Mouse (Mus musculus) stomach, postnatal 0 days (tissue): Measurements from ENCODE around the gene Sbf2. TPM values are rescaled to one million over a fixed set of nuclear protein-coding genes. Genes with fewer than 3 reads are reported as not detected.

Experiments used
- ATAC-seq: fragments of 200-750 bp; cut with Nextera tagmentation; 2 replicates; pipeline ENCODE4 v1.8.0; 2017; ENCODE audit not compliant: low FRiP score, low TSS enrichment
- DNase-seq: peaks from one replicate; pipeline ENCODE4 v3.0.0-alpha.2; 2016; ENCODE audit warnings: low spot score
- H3K27ac ChIP-seq: fragments of 300-500 bp; sonication (generic); replicated peaks from 2 replicates; pipeline ENCODE4 v1.5.1; 2014; ENCODE audit warnings: mild to moderate bottlenecking, control low read depth
- H3K27me3 ChIP-seq: fragments of 300-500 bp; sonication (generic); 2 replicates; pipeline ENCODE4 v1.6.1; 2014; ENCODE audit warnings: low read length; ENCODE audit not compliant: control insufficient read depth, insufficient read depth
- H3K36me3 ChIP-seq: fragments of 300-500 bp; sonication (generic); 2 replicates; pipeline ENCODE4 v1.6.1; 2014; ENCODE audit warnings: low read length, mixed read lengths; ENCODE audit not compliant: control insufficient read depth, insufficient read depth
- H3K4me1 ChIP-seq: fragments of 300-500 bp; sonication (generic); replicated peaks from 2 replicates; pipeline ENCODE4 v1.6.1; 2014; ENCODE audit warnings: antibody characterized with exemption; ENCODE audit not compliant: control insufficient read depth, insufficient read depth
- H3K4me2 ChIP-seq: fragments of 300-500 bp; sonication (generic); replicated peaks from 2 replicates; pipeline ENCODE4 v1.6.1; 2014; ENCODE audit warnings: low read depth, mild to moderate bottlenecking, control low read depth, moderate library complexity
- H3K4me3 ChIP-seq: fragments of 300-500 bp; sonication (generic); 2 replicates; pipeline ENCODE4 v1.5.1; 2014; ENCODE audit warnings: low read depth, low read length, control low read depth
- H3K9ac ChIP-seq: fragments of 300-500 bp; sonication (generic); 2 replicates; pipeline ENCODE4 v1.6.1; 2014; ENCODE audit warnings: mild to moderate bottlenecking, low read length, control low read depth, mixed read lengths
- H3K9me3 ChIP-seq: fragments of 300-500 bp; sonication (generic); 2 replicates; pipeline ENCODE4 v1.6.1; 2016; ENCODE audit warnings: low read length; ENCODE audit not compliant: control insufficient read depth
- CTCF ChIP-seq: IDR thresholded peaks from 2 replicates; pipeline ENCODE4 v1.5.1; 2016; ENCODE audit warnings: antibody characterized with exemption, low read depth, mild to moderate bottlenecking, moderate library complexity
- EP300 ChIP-seq: optimal IDR thresholded peaks from 2 replicates; pipeline ENCODE3; 2016; ENCODE audit warnings: antibody characterized with exemption
- WGBS: fragments of 180-500 bp; shearing (Covaris S2); extraction: QIAGEN DNeasy Blood & Tissue Kit; methylation state at CpG from one replicate; pipeline ENCODE4 v1.1.7; 2014; 5-methylcytosine and 5-hydroxymethylcytosine counted together
- polyA plus RNA-seq: library from polyadenylated mRNA; unstranded; fragments of >200 nt; fragmentation: Nextera tagmentation; extraction: Ambion mirVana; gene quantifications from 2 replicates; pipeline ENCODE4 v1.2.1, GENCODE M21; 2015

The Sbf2 gene
- polyA plus RNA-seq, 1 experiment from 2014 or later, result 14.9 TPM

- H3K27ac ChIP-seq, result peak overlapping the region; percentile 100
- DNase-seq, result peak; percentile 71
- no peaks in the 10 kb centered on the region for H3K9me3 ChIP-seq
- WGBS, result 19% methylated on average over 11 of the region's 11 CpGs
- ATAC-seq, result peak; percentile 67
- no peaks in the 10 kb centered on the region for H3K27me3 ChIP-seq
- peak overlapping the region; percentile 94 for H3K4me3 ChIP-seq
- H3K4me1 ChIP-seq, result 0 out of 2 replicates have a peak, but pooled peaks cover 2% of the 10 kb centered on the region
- no peaks in the 10 kb centered on the region for H3K36me3 ChIP-seq
- H3K4me2 ChIP-seq, result peak overlapping the region; percentile 86
- H3K9ac ChIP-seq, result no peak overlapping the region
- TF ChIP-seq CTCF, result no peak
- no peak for TF ChIP-seq EP300
These were observed 1.1 kb upstream of the Sbf2 start for GRCm38 (mm10) chr7:110615792-110616191.

GRCm38 (mm10) chr7:110615151-110615631, 469 bp upstream of the Sbf2 start:
- no peaks in the 10 kb centered on the region for H3K27me3 ChIP-seq
- ATAC-seq (peak; percentile 18; the same call in 1 of the 2 replicates), DNase-seq (peak; percentile 70)
- peak overlapping the region; percentile 96 for H3K9ac ChIP-seq
- peak overlapping the region; percentile 100 for H3K27ac ChIP-seq
- no peaks in the 10 kb centered on the region for H3K9me3 ChIP-seq
- TF ChIP-seq EP300 (no peak), CTCF (0 out of 2 replicates have a peak, but pooled peaks have one; percentile 7)
- WGBS, result 0% methylated on average over 17 of the region's 20 CpGs
- H3K4me2 ChIP-seq, result peak overlapping the region; percentile 86
- H3K36me3 ChIP-seq, result no peaks in the 10 kb centered on the region
- 0 out of 2 replicates have a peak, but pooled peaks cover 2% of the 10 kb centered on the region for H3K4me1 ChIP-seq
- H3K4me3 ChIP-seq, result peak overlapping the region; percentile 94

- under 1% methylated on average over 17 of the region's 17 CpGs for WGBS
- Histone ChIP-seq H3K27me3 (no peaks in the 10 kb centered on the region), H3K9ac (peak overlapping the region; percentile 96), H3K27ac (peak overlapping the region; percentile 100), H3K36me3 (no peaks in the 10 kb centered on the region), H3K4me2 (peak overlapping the region; percentile 86), H3K4me1 (0 out of 2 replicates have a peak, but pooled peaks cover 2% of the 10 kb centered on the region), H3K9me3 (no peaks in the 10 kb centered on the region), H3K4me3 (peak overlapping the region; percentile 94)
- ATAC-seq, result no peak
- peak; percentile 29 for DNase-seq
- no peak for TF ChIP-seq EP300
- no peak for TF ChIP-seq CTCF
These were observed 1.2 kb downstream of the Sbf2 start for GRCm38 (mm10) chr7:110613381-110614132.

- Histone ChIP-seq H3K36me3 (no peaks in the 10 kb centered on the region), H3K4me3 (no peak overlapping the region), H3K4me1 (no peaks in the 10 kb centered on the region), H3K9ac (no peak overlapping the region), H3K27me3 (no peaks in the 10 kb centered on the region), H3K27ac (no peak overlapping the region), H3K9me3 (no peaks in the 10 kb centered on the region), H3K4me2 (no peak overlapping the region)
- TF ChIP-seq CTCF (peak; percentile 25; the same call in 1 of the 2 replicates), EP300 (no peak)
- no peak for ATAC-seq
- 89% methylated on average over 1 of the region's 1 CpGs for WGBS
- no peak for DNase-seq
These were observed 7.8 kb downstream of the Sbf2 start for GRCm38 (mm10) chr7:110606906-110607305.

GRCm38 (mm10) chr7:110605476-110605875, 9.2 kb downstream of the Sbf2 start:
- Histone ChIP-seq H3K4me2 (no peak overlapping the region), H3K27me3 (no peaks in the 10 kb centered on the region), H3K4me3 (no peak overlapping the region), H3K9ac (no peak overlapping the region), H3K9me3 (no peaks in the 10 kb centered on the region), H3K36me3 (no peaks in the 10 kb centered on the region), H3K4me1 (no peaks in the 10 kb centered on the region), H3K27ac (no peak overlapping the region)
- no peak for DNase-seq
- TF ChIP-seq EP300 (no peak), CTCF (no peak)
- WGBS, result 85% methylated on average over 4 of the region's 4 CpGs
- no peak for ATAC-seq

- Histone ChIP-seq H3K36me3 (no peaks in the 10 kb centered on the region), H3K27ac (no peak overlapping the region), H3K4me1 (no peaks in the 10 kb centered on the region), H3K9ac (no peak overlapping the region), H3K4me2 (no peak overlapping the region), H3K4me3 (no peak overlapping the region), H3K27me3 (no peaks in the 10 kb centered on the region), H3K9me3 (no peaks in the 10 kb centered on the region)
- TF ChIP-seq EP300 (no peak), CTCF (no peak)
- DNase-seq, result no peak
- 74% methylated on average over 1 of the region's 1 CpGs for WGBS
- ATAC-seq, result no peak
These were observed 17.6 kb downstream of the Sbf2 start for GRCm38 (mm10) chr7:110597141-110597540.
